Mouse (Mus musculus) olfactory bulb, adult 2 months (tissue): ENCODE measurements around the gene Mrgprx1.

Experiments used
- CTCF ChIP-seq: fragments of 200-500 bp; IDR thresholded peaks from 2 replicates; pipeline ENCODE4 v1.5.1; 2012; ENCODE audit warnings: low read depth, mild to moderate bottlenecking, low read length, moderate library complexity; ENCODE audit not compliant: insufficient read depth
- POLR2A ChIP-seq: fragments of 200-500 bp; IDR thresholded peaks from 2 replicates; pipeline ENCODE4 v1.6.1; 2012; ENCODE audit warnings: mild to moderate bottlenecking, low read depth, low read length, moderate library complexity; ENCODE audit not compliant: insufficient read depth

DNA sequence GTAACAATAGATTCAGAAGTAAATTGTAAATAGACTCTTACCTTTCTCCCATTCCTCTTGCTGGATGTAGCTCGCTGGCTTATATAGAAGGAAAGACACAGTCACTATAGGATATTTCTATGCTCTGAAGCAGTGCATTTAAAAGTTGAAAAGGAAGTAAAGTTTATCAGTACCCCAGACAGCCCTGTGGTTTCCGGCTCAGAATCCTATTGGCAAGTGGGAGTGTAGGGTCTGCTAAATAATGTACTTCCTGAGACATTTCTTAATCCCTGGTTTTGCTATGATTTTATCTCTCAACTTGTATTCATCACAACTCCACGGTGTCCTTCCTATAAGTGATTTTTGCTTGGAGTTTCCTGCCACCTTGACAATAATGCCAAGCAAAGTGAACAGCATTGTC, 31.7 kb downstream of the Mrgprx1 start:
- TF ChIP-seq CTCF (no peak), POLR2A (no peak)
